In the genomic region with DNA sequence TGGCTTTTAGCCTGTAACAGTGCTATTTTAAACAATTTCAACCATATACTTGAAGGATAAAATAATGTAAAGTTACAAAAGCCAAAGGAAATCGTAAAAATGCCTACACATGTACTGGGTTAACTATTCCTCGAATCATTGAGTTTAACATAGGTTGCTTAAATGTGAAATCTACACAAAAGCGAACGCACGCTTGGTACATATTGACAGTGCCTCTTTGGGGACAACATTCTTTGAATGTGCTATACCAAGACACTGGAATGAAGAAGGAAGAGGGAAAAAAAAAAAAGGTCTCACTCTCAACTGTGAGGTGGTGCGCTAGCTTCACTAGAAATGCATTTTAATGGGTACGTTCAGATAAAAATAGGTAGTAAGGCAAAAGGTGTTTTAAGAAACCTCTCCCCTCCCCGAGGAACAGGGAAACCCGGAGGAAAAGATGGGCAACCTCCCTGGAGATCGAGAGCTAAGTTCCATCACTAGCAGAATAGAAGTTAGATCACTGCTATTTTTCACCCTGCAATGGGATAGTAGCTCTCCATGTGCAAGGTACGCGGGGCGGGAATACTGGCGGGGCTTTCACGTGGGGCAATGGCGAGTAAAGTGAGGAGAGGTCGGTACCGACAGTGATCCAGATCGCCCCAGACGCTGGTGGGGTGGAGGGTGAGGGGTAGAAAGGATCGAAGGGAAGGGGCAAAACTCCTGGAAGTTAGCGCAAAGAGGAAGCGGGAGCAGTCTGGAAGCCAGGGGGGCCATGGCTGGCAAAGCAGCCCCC, we compare ENCODE assay signal across 8 mouse cellular contexts. TPM values are rescaled to one million over a fixed set of nuclear protein-coding genes. Genes with fewer than 3 reads are reported as not detected.
DNase-seq lines count a peak whose midpoint lies in the region; ATAC-seq and TF ChIP-seq lines count a peak whose summit lies in the region.

No protein-coding gene starts in this region.

- peak overlapping the region; percentile 71 for H3K9ac ChIP-seq in intestine, embryonic 14.5 days (ENCODE audit: low read length)
- H3K9ac ChIP-seq in liver, postnatal 0 days (replicated peaks) = peak overlapping the region; percentile 87

- no peaks in the 10 kb centered on the region for H3K36me3 ChIP-seq in forebrain, embryonic 10.5 days (replicated peaks)
- H3K36me3 ChIP-seq in intestine, embryonic 14.5 days (ENCODE audit: control insufficient read depth, insufficient read depth, low read length) = no peaks in the 10 kb centered on the region
- H3K36me3 ChIP-seq in liver, postnatal 0 days (replicated peaks; ENCODE audit: insufficient read depth, low read length) = no peaks in the 10 kb centered on the region

- ATAC-seq in intestine, embryonic 14.5 days (replicated peaks; ENCODE audit: low FRiP score, low TSS enrichment, low read depth) = 0 out of 2 replicates have a peak, but pooled peaks have one; percentile 20
- no peak for ATAC-seq in liver, postnatal 0 days

- H3K27me3 ChIP-seq in forebrain, embryonic 10.5 days (ENCODE audit: poor library complexity, severe bottlenecking) = peaks cover 92% of the 10 kb centered on the region
- H3K27me3 ChIP-seq in intestine, embryonic 14.5 days (replicated peaks; ENCODE audit: control insufficient read depth, insufficient read depth, low read length) = peaks cover 4% of the 10 kb centered on the region; the same call in 1 of the 2 replicates
- no peaks in the 10 kb centered on the region for H3K27me3 ChIP-seq in liver, postnatal 0 days (ENCODE audit: insufficient read depth, low read length)

- TF ChIP-seq EP300 in liver, postnatal 0 days (IDR thresholded peaks at IDR 0.05; ENCODE audit: low read depth) = no peak

- DNase-seq in kidney, adult 11 months = peak; percentile 3
- no peak for DNase-seq in kidney, postnatal 14 days
- DNase-seq in MEL-GATA-1-ER (ENCODE audit: extremely low read depth, low read depth) = peak; percentile 31
- DNase-seq in forebrain, embryonic 10.5 days (ENCODE audit: extremely low spot score, low spot score) = no peak
- no peak for DNase-seq in intestine, embryonic 14.5 days (ENCODE audit: low spot score)
- peak; percentile 22 for DNase-seq in liver, postnatal 0 days
- DNase-seq in spleen, postnatal 10 days (ENCODE audit: low spot score in 2 of 2) = peak; percentile 27 to 35
- no peak for DNase-seq in thymus, postnatal 25 days

- WGBS in forebrain, embryonic 10.5 days = 17% methylated on average over 23 of the region's 23 CpGs
- WGBS in intestine, embryonic 14.5 days = 19% methylated on average over 23 of the region's 23 CpGs
- 24% methylated on average over 23 of the region's 23 CpGs for WGBS in liver, postnatal 0 days (ENCODE audit: insufficient replicate concordance)

- H3K4me1 ChIP-seq in forebrain, embryonic 10.5 days = peaks cover 8% of the 10 kb centered on the region; the same call in 1 of the 2 replicates
- H3K4me1 ChIP-seq in intestine, embryonic 14.5 days (replicated peaks; ENCODE audit: control insufficient read depth, insufficient read depth, low read length) = no peaks in the 10 kb centered on the region
- H3K4me1 ChIP-seq in liver, postnatal 0 days (ENCODE audit: insufficient read depth) = no peaks in the 10 kb centered on the region

- H3K27ac ChIP-seq in forebrain, embryonic 10.5 days = peak overlapping the region; percentile 96
- H3K27ac ChIP-seq in intestine, embryonic 14.5 days (ENCODE audit: low read depth) = no peak overlapping the region
- H3K27ac ChIP-seq in liver, postnatal 0 days (ENCODE audit: low read depth) = peak overlapping the region; percentile 86

- H3K4me3 ChIP-seq in forebrain, embryonic 10.5 days = peak overlapping the region; percentile 74
- H3K4me3 ChIP-seq in intestine, embryonic 14.5 days (ENCODE audit: low read depth, low read length) = peak overlapping the region; percentile 58
- peak overlapping the region; percentile 81 for H3K4me3 ChIP-seq in liver, postnatal 0 days (ENCODE audit: low read depth, low read length)

- no peaks in the 10 kb centered on the region for H3K9me3 ChIP-seq in forebrain, embryonic 10.5 days
- H3K9me3 ChIP-seq in intestine, embryonic 14.5 days (ENCODE audit: control insufficient read depth, low read length) = no peaks in the 10 kb centered on the region
- no peaks in the 10 kb centered on the region for H3K9me3 ChIP-seq in liver, postnatal 0 days (ENCODE audit: low read length)

- TF ChIP-seq CTCF in liver, postnatal 0 days (IDR thresholded peaks at IDR 0.05; ENCODE audit: low read depth) = no peak

- H3K4me2 ChIP-seq in intestine, embryonic 14.5 days (ENCODE audit: low read length) = peak overlapping the region; percentile 56
- H3K4me2 ChIP-seq in liver, postnatal 0 days (ENCODE audit: low read depth, low read length) = peak overlapping the region; percentile 77

RNA-seq across cellular contexts. Expression of gene Ammecr1, which starts 1.1 kb away (rescaled TPM):
- 8.8 and 9.4 TPM in 2 replicates for polyA plus RNA-seq in forebrain, embryonic 10.5 days (2016; fragmentation: Nextera tagmentation; extraction: Ambion mirVana)
- 11.7 and 12.8 TPM in 2 replicates for polyA plus RNA-seq in intestine, embryonic 14.5 days (2014; fragmentation: Nextera tagmentation; extraction: Ambion mirVana)
- 4.4 and 5.2 TPM in 2 replicates for polyA plus RNA-seq in liver, postnatal 0 days (2015; fragmentation: Nextera tagmentation; extraction: Ambion mirVana)

Comparison
In these comparisons a context has a peak if more than half of its experiments do, and no peak if none do; other contexts are left out.
1. DNase-seq: peak in kidney, adult 11 months (single experiment), MEL-GATA-1-ER (single experiment), liver, postnatal 0 days (single experiment) and spleen, postnatal 10 days (2 of 2); none in kidney, postnatal 14 days (single experiment), forebrain, embryonic 10.5 days (single experiment), intestine, embryonic 14.5 days (single experiment) and thymus, postnatal 25 days (single experiment).
2. Peak in every context shown above with its lines, with median percentiles within 50 percentile points of each other: H3K4me3 ChIP-seq.